In the genomic region with DNA sequence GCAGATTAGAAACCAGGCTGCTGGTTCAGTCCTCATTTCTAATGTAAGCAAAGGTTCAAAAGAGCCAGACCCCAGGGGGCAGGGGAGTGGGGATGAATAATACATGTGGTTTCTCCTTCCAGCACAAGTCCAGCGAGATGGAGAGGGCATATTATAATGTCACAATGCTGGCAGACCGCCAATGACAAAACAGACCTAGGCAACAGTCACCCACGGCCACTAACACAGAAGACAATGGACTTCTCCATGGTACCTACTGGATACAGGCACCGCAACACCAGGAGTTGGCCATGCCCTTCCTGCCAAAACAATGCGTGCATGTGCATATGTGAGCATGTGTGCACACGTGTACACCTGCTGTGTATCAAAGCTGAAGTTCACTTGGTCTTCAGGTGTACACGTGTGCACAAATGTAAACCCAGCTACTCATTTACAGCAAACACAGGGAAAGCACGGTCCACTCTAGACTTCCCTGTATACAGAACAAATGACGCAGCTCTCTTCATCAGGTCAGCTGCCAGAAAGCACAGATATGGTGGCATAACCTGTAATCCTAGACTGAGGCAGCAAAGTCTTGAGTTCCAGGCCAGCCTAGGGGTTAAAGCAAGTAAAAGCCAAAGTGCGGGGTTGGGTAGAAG, we compare ENCODE assay signal across 9 mouse cellular contexts. TPM values are rescaled to one million over a fixed set of nuclear protein-coding genes. Genes with fewer than 3 reads are reported as not detected.
DNase-seq lines count a peak whose midpoint lies in the region; ATAC-seq and TF ChIP-seq lines count a peak whose summit lies in the region.
"Had no signal": no experiment of that assay in that cellular context is flagged by ENCODE, and none has a peak within 500 bp of the region (broad histone marks: within the 10 kb centered on the region; RNA-seq: fewer than 3 reads in every experiment).

No protein-coding gene starts in this region.

- 75% methylated on average over 10 of the region's 10 CpGs for WGBS in forebrain, embryonic 10.5 days
- 55% methylated on average over 10 of the region's 10 CpGs for WGBS in forebrain, embryonic 15.5 days
- WGBS in forebrain, postnatal 0 days, result 56% methylated on average over 10 of the region's 10 CpGs
- WGBS in neural tube, embryonic 14.5 days, result 50% methylated on average over 10 of the region's 10 CpGs

- H3K27me3 ChIP-seq in forebrain, embryonic 10.5 days (ENCODE audit: poor library complexity, severe bottlenecking), result peaks cover 39% of the 10 kb centered on the region
- no peaks in the 10 kb centered on the region for H3K27me3 ChIP-seq in forebrain, embryonic 15.5 days
- no peaks in the 10 kb centered on the region for H3K27me3 ChIP-seq in forebrain, postnatal 0 days (ENCODE audit: insufficient read depth, low read length)
- no peaks in the 10 kb centered on the region for H3K27me3 ChIP-seq in neural tube, embryonic 14.5 days (ENCODE audit: control insufficient read depth, insufficient read depth, low read length)

- H3K4me1 ChIP-seq in forebrain, embryonic 10.5 days, result peaks cover 60% of the 10 kb centered on the region
- H3K4me1 ChIP-seq in forebrain, embryonic 15.5 days, result peaks cover 9% of the 10 kb centered on the region
- H3K4me1 ChIP-seq in forebrain, postnatal 0 days (ENCODE audit: insufficient read depth), result no peaks in the 10 kb centered on the region
- peaks cover 10% of the 10 kb centered on the region; the same call in 1 of the 2 replicates for H3K4me1 ChIP-seq in neural tube, embryonic 14.5 days (ENCODE audit: control insufficient read depth, insufficient read depth, low read length)

- H3K4me2 ChIP-seq in forebrain, embryonic 15.5 days (replicated peaks), result no peak overlapping the region
- H3K4me2 ChIP-seq in forebrain, postnatal 0 days (ENCODE audit: low read depth), result no peak overlapping the region
- no peak overlapping the region for H3K4me2 ChIP-seq in neural tube, embryonic 14.5 days (ENCODE audit: low read depth, low read length)
- H3K4me2 ChIP-seq: heart, embryonic 15.5 days had no signal

- H3K9me3 ChIP-seq in forebrain, embryonic 10.5 days, result no peaks in the 10 kb centered on the region
- no peaks in the 10 kb centered on the region for H3K9me3 ChIP-seq in forebrain, embryonic 15.5 days
- H3K9me3 ChIP-seq in forebrain, postnatal 0 days (ENCODE audit: low read length), result no peaks in the 10 kb centered on the region
- no peaks in the 10 kb centered on the region for H3K9me3 ChIP-seq in neural tube, embryonic 14.5 days (ENCODE audit: control insufficient read depth, low read length)
- H3K9me3 ChIP-seq: heart, embryonic 15.5 days had no signal

- no peak for TF ChIP-seq CTCF in forebrain, postnatal 0 days (IDR thresholded peaks at IDR 0.05; ENCODE audit: low read depth)

- no peak overlapping the region for H3K9ac ChIP-seq in forebrain, embryonic 15.5 days (replicated peaks)
- H3K9ac ChIP-seq in forebrain, postnatal 0 days, result no peak overlapping the region
- H3K9ac ChIP-seq in neural tube, embryonic 14.5 days (replicated peaks; ENCODE audit: low read depth, low read length), result no peak overlapping the region
- H3K9ac ChIP-seq: heart, embryonic 15.5 days had no signal

- peak overlapping the region; percentile 73 for H3K27ac ChIP-seq in forebrain, embryonic 10.5 days
- no peak overlapping the region for H3K27ac ChIP-seq in forebrain, embryonic 15.5 days (replicated peaks)
- H3K27ac ChIP-seq in forebrain, postnatal 0 days (ENCODE audit: low read depth, low read length), result no peak overlapping the region
- no peak overlapping the region for H3K27ac ChIP-seq in neural tube, embryonic 14.5 days (ENCODE audit: low read depth, low read length)
- H3K27ac ChIP-seq: heart, embryonic 15.5 days had no signal

- 0 out of 2 replicates have a peak overlapping the region, but pooled peaks have one; percentile 10 for H3K4me3 ChIP-seq in forebrain, embryonic 10.5 days
- no peak overlapping the region for H3K4me3 ChIP-seq in forebrain, embryonic 15.5 days
- H3K4me3 ChIP-seq in forebrain, postnatal 0 days (ENCODE audit: low read depth, low read length), result no peak overlapping the region
- no peak overlapping the region for H3K4me3 ChIP-seq in neural tube, embryonic 14.5 days (ENCODE audit: low read depth, low read length)
- H3K4me3 ChIP-seq: heart, embryonic 15.5 days had no signal

- no peak for DNase-seq in forebrain, embryonic 10.5 days (ENCODE audit: extremely low spot score, low spot score)
- DNase-seq in forebrain, postnatal 0 days, result peak; percentile 18
- DNase-seq in kidney, postnatal 36 days, result peak; percentile 72 to 73
- DNase-seq in spleen, adult 12 weeks (ENCODE audit: low spot score), result no peak
- no peak for DNase-seq in ovary, postnatal 14 days (ENCODE audit: low spot score)
- DNase-seq in right cerebral cortex, postnatal 36 days (ENCODE audit: low spot score in 2 of 2), result no peak

- peaks cover 10% of the 10 kb centered on the region for H3K36me3 ChIP-seq in forebrain, embryonic 10.5 days (replicated peaks)
- H3K36me3 ChIP-seq in forebrain, embryonic 15.5 days, result no peaks in the 10 kb centered on the region
- no peaks in the 10 kb centered on the region for H3K36me3 ChIP-seq in forebrain, postnatal 0 days (ENCODE audit: insufficient read depth)
- no peaks in the 10 kb centered on the region for H3K36me3 ChIP-seq in neural tube, embryonic 14.5 days (ENCODE audit: control insufficient read depth, insufficient read depth, low read length)
- H3K36me3 ChIP-seq: heart, embryonic 15.5 days had no signal

- ATAC-seq in forebrain, embryonic 15.5 days (replicated peaks), result no peak
- 0 out of 2 replicates have a peak, but pooled peaks have one; percentile 8 for ATAC-seq in forebrain, postnatal 0 days
- peak; percentile 60; the same call in 1 of the 2 replicates for ATAC-seq in neural tube, embryonic 14.5 days (ENCODE audit: low read depth)

RNA-seq across cellular contexts. Expression of gene Sipa1l3, which starts 21.4 kb away (rescaled TPM):
- 9.3 and 12.4 TPM in 2 replicates for polyA plus RNA-seq in forebrain, embryonic 10.5 days (2016; fragmentation: Nextera tagmentation; extraction: Ambion mirVana)
- polyA plus RNA-seq in forebrain, embryonic 15.5 days (2015; fragmentation: Nextera tagmentation; extraction: Ambion mirVana), result 15.0 and 16.5 TPM in 2 replicates
- total RNA-seq in forebrain, postnatal 0 days (2014; rRNA removed), result 26.6 and 44.1 TPM in 2 replicates
- polyA plus RNA-seq in forebrain, postnatal 0 days (2015; fragmentation: Nextera tagmentation; extraction: Ambion mirVana), result 5.7 and 12.1 TPM in 2 replicates
- polyA plus RNA-seq in neural tube, embryonic 14.5 days (2014; fragmentation: Nextera tagmentation; extraction: Ambion mirVana), result 13.5 and 22.1 TPM in 2 replicates

Comparison
In these comparisons a context has a peak if more than half of its experiments do, and no peak if none do; other contexts are left out.
1. DNase-seq: peak in forebrain, postnatal 0 days (single experiment) and kidney, postnatal 36 days (2 of 2); none in forebrain, embryonic 10.5 days (single experiment), spleen, adult 12 weeks (single experiment), ovary, postnatal 14 days (single experiment) and right cerebral cortex, postnatal 36 days (0 of 2).